Mouse (Mus musculus): Measurements from ENCODE around the gene Prkcb.

Prkcb gene

GRCm38 (mm10) chr7:122290771-122291170 lies 2.2 kb downstream of the Prkcb start:
- DNase-seq = no peak

GRCm38 (mm10) chr7:122292151-122292550 lies 3.6 kb downstream of the Prkcb start:
- DNase-seq = peak; percentile 71 to 75

- no peak for DNase-seq
Observed at GRCm38 (mm10) chr7:122294111-122294510, 5.6 kb downstream of the Prkcb start.

DNA sequence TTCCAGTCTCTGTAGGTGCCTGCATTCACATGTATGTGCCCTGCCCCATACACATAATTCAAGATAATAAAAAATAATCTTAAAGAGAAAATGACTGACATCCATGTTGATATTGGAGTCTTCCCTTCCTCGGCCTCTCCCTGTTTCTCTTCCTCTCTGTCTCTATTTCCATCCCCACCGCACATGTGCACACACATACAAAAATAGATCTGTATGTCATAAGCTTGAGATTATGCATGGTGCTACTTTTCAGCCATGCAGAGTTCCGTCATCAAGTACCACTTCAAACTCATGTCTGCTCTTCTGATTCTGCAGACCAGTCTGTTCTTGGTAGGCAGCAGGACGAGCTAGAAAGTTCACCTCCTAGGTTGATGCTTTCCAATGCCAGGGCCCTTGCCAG lies 6.8 kb downstream of the Prkcb start:
- no peak for DNase-seq

DNA sequence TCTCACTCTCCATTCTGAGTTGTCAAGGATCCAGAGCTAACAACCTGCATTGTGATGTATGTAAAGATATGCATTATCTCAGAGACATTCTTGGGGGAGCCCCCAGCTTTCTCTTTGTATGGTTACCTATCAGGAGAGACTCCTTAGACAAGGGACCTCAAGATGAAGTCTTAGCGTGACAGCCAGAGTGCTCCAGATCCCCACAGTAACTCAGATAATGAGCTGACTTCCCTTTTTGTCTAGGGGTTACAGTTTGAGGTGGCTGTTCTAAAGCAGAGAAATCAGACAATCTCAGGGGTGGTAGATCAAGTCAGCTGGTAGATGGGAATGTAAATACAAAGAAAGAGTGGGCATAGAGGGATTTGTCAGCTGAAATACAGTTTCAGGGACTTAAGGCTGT lies 7.8 kb downstream of the Prkcb start:
- DNase-seq = no peak

- no peak for DNase-seq
Observed at GRCm38 (mm10) chr7:122296805-122297204, 8.3 kb downstream of the Prkcb start.

DNA sequence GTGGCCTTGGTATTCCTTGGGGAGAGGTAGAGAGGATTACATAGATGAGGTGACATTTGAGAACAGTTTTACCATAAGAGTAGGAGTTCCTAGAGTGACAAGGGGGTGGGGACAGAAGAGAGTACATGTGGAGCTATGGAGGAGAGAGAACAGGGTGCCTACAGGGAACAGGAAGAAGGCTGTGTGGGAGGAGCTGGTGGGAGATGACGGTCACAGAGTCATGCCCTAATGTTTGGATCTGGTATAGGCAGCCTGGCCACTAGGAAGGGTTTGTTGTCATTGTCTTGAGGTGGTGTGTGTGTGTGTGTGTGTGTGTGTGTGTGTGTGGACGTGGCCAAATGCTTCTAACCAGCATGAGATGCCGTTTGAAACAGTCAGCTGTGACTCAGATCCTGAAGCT lies 9.1 kb downstream of the Prkcb start:
- no peak for DNase-seq

DNA sequence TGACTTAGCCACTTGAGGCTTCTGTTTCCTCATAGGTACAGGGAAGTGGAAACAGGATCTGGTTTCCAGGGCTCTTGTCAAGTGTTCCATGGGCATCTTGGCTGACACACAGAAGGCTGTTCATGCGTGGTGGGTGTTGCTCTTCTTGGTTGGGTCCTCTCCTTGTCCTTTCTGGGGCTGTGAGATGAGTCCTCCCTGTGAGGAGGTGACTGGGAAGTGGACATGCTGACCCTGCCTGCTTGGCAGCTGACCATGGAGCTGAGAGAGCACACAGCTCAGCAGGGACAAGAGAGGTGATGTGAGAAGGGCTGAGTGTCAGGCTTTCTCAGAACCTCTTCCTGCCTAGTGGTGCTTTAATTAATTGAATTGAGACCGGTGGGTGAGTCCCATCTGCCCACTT lies 10.2 kb downstream of the Prkcb start:
- peak in 1 of 2 experiments; percentile 55 for DNase-seq

- no peak for DNase-seq
Observed at GRCm38 (mm10) chr7:122300538-122300937, 12.0 kb downstream of the Prkcb start.

DNA sequence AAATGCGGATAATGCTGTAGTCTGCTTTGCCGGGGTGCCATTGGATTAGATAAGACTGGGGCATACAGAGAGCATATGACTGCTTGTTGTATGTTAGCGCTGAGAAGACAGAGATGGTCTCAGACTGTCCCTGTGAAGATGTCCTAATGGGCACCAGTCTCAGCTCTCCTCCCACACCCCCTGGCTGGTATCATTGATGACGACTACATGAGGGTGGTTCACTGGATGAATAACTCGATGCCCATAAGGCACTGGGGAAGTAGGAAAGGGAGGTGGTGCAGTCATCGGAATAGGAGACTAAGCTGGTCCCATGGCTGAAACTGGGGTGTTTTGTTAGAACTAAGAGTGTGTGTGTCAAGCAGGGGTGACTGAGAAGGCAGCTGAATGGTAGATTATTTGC lies 14.0 kb downstream of the Prkcb start:
- DNase-seq = no peak

- peak; percentile 82 to 86 for DNase-seq
Observed at GRCm38 (mm10) chr7:122303988-122304387, 15.4 kb downstream of the Prkcb start.

DNA sequence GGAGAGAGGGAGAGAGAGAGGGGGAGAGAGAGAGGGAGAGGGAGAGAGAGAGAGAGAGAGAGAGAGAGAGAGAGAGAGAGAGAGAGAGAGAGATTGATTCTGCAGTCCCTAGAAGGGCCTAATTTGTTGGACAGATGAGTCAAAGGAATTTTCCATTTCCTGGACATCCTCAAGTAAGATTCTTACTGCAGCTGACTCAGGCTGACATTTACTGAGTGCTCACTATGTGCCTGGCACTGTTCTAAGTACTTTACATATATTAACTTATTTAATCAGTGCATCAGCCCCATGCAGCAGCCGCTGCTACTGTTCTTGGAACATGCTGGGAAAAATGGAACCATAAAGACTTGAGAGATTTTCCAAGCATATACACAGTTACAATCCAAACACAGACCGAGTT lies 16.0 kb downstream of the Prkcb start:
- no peak for DNase-seq

DNA sequence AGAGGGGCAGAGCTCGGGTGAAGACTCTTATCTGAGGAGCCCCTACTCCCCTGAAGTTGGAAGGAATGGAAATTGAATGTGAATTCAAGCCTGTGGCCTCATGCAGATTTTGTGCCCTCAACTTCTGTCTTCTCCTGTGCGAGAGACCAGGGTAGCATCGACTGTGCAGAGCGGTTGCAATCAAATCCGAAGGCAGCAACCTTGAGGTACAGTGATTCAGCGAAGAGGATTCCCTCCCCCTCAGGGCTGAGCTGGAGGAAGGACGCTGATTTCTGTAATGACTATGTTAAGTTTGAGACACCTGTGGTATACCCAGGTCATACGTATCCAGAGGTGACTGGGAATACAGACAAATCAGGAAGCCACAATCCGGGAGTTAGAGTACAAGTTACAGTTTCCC lies 18.7 kb downstream of the Prkcb start:
- DNase-seq = no peak

- DNase-seq = no peak
Observed at GRCm38 (mm10) chr7:122308661-122309060, 20.1 kb downstream of the Prkcb start.

- no peak for DNase-seq
Observed at GRCm38 (mm10) chr7:122309909-122310725, 21.6 kb downstream of the Prkcb start.

GRCm38 (mm10) chr7:122310726-122311018 lies 22.1 kb downstream of the Prkcb start:
- DNase-seq = no peak

GRCm38 (mm10) chr7:122313690-122314477 lies 25.3 kb downstream of the Prkcb start:
- DNase-seq = no peak

GRCm38 (mm10) chr7:122315720-122316331 lies 27.3 kb downstream of the Prkcb start:
- no peak for DNase-seq

DNA sequence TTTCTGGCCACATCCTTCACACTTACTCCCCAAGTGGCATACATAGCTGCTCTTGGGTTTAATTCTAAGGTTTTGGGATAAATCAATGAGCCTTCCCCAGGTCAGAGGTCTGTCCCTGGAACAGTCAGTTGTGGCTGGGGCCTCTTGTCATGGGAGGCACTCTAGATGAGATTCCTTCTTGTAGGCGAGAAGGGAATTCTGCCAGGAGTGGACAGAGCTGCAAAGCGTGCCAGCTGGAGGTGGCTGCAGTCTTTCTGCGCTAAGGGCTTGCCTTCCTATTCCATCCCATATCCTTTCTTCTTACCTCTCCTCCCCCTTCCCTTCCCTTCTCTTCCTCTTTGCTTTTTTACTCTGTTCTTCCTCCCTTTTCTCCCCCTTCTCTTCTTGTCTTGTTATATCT lies 28.1 kb downstream of the Prkcb start:
- DNase-seq = peak; percentile 74 to 87

DNA sequence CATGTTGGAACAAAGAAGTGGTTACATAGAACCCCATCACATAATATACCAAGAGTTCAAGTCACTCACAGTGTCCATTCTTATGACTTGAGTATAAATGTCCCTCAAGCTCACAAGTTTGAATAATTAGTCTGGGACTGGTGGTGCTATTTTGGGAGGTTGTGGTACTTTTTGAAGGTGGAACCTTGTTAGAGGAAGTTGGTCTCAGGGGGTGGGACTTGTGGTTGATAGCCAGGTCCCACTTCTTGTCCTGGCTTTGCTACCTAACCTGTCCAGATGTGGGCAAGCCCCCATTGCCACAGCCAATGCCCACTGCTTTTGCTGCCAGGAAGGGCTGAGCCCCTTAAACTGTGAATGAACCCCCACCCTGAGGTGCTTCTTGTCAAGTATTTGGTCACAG lies 28.9 kb downstream of the Prkcb start:
- DNase-seq = no peak

DNA sequence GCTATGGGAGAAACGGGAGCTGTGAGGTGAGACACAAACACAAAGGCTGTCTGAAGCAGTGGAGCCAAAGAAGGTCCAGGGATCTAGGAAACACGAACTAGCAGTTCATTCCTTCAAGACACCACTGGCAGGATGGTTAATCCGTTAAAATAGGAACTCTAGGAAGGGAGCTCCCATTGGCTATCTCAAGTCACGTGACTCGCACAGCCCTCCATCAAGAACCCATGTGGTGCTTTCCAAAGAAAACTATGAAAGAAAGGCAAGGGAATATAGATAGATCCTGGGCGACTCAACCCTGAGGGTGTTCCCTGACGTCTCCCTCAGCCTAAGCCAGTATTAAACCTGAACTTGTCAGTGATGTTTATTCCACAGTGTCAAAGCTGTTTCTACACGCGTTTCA lies 31.0 kb downstream of the Prkcb start:
- no peak for DNase-seq

GRCm38 (mm10) chr7:122320843-122321544 lies 32.4 kb downstream of the Prkcb start:
- DNase-seq = no peak

DNA sequence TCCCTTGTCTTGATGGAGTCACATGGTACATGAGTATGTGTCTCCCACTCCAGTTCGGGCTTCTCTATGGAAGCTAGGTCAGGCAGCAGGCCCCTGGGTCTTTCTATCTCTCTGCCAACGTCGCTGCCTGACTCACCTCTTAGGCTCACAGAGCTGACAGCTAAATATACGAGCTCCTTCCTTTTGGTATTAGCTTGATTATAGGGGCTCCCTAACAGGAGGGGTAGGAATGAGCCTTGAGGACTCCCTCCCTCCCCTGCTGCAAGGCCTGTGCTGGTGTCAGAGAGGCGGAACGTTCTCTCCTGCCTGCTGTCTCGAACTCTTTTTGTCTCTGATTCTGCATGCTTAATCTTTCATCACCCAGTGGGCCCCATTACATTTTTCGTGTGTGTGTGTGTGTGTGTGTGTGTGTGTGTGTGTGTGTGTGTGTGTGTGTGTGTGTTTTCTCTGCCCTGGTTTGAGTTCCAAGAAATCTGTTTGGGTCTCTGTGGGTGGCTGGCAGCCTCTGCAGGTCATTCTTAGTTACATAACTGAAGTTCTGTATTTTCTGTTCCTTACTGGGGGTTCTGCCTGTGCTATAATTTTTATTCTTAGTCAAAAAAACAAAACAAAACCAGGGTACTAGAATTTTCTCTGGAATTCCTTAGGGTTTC lies 33.6 kb downstream of the Prkcb start:
- peak; percentile 77 to 80 for DNase-seq
